Mouse (Mus musculus): ENCODE measurements at regions not wholly inside any gene's neighbourhood (a gene's known extent, or its start where the extent isn't known, plus 50 kb on each side); places are given as distances from the start of the nearest gene placed in this dataset.

GRCm38 (mm10) chr14:79869325-79869724 is 98.2 kb upstream of the Pcdh8 start:
- no peak for DNase-seq (ENCODE audit: low read depth, low spot score)
- Histone ChIP-seq H3K27ac (ENCODE audit: control insufficient read depth, low read depth, low read length) (no peak overlapping the region), H3K9ac (ENCODE audit: control insufficient read depth, low read depth, low read length, poor library complexity, severe bottlenecking) (no peak overlapping the region), H3K9me3 (replicated peaks; ENCODE audit: insufficient read depth, low read length) (no peaks in the 10 kb centered on the region), H3K4me3 (ENCODE audit: control insufficient read depth in 1 of 2, insufficient read depth in 1 of 2, low read depth in 2 of 2, low read length in 2 of 2) (no peak overlapping the region), H3K27me3 (ENCODE audit: control insufficient read depth in 1 of 2, insufficient read depth in 2 of 2, low read length in 2 of 2) (no peaks in the 10 kb centered on the region), H3K79me2 (ENCODE audit: control insufficient read depth, insufficient read depth, low read length, poor library complexity) (no peaks in the 10 kb centered on the region), H3K36me3 (ENCODE audit: control insufficient read depth in 1 of 2, insufficient read depth in 2 of 2, low read length in 2 of 2) (no peaks in the 10 kb centered on the region), H3K4me1 (ENCODE audit: control insufficient read depth in 1 of 2, insufficient read depth in 2 of 2, low read length in 2 of 2) (no peaks in the 10 kb centered on the region)
- TF ChIP-seq CTCF (IDR thresholded peaks at IDR 0.05 in 2 of 3, conservative IDR thresholded peaks at IDR 0.05 in 1 of 3; ENCODE audit: control insufficient read depth in 1 of 3, insufficient read depth in 1 of 3, low read depth in 2 of 3, low read length in 3 of 3, poor library complexity in 1 of 3, severe bottlenecking in 1 of 3) (no peak), ETS1 (IDR thresholded peaks at IDR 0.05; ENCODE audit: low read depth, low read length) (no peak), MXI1 (IDR thresholded peaks at IDR 0.05; ENCODE audit: low read depth, low read length) (no peak), SMC3 (IDR thresholded peaks at IDR 0.05; ENCODE audit: low read depth, low read length) (no peak), USF1 (IDR thresholded peaks at IDR 0.05; ENCODE audit: low read depth, low read length) (no peak), TAL1 (IDR thresholded peaks at IDR 0.05; ENCODE audit: low read length) (no peak), TCF12 (IDR thresholded peaks at IDR 0.05; ENCODE audit: low read depth, low read length) (no peak), ZMIZ1 (IDR thresholded peaks at IDR 0.05; ENCODE audit: low read depth, low read length) (no peak), SIN3A (IDR thresholded peaks at IDR 0.05; ENCODE audit: low read length) (no peak), MYB (IDR thresholded peaks at IDR 0.05; ENCODE audit: low read depth, low read length) (no peak), POLR2A (IDR thresholded peaks at IDR 0.05; ENCODE audit: control insufficient read depth in 1 of 2, insufficient read depth in 1 of 2, low read depth in 1 of 2, low read length in 2 of 2, poor library complexity in 1 of 2) (no peak), NELFE (IDR thresholded peaks at IDR 0.05; ENCODE audit: low read depth, low read length) (no peak), MEF2A (IDR thresholded peaks at IDR 0.05; ENCODE audit: extremely low read depth, insufficient replicate concordance, low read depth, low read length, poor library complexity, severe bottlenecking) (no peak)

GRCm38 (mm10) chr14:79856245-79856644 is 85.1 kb upstream of the Pcdh8 start:
- no peak for DNase-seq (ENCODE audit: low read depth, low spot score)
- no peak for TF ChIP-seq ZKSCAN1 (IDR thresholded peaks at IDR 0.05; ENCODE audit: low read depth, low read length)
- TF ChIP-seq GATA1 (IDR thresholded peaks at IDR 0.05; ENCODE audit: low read depth, low read length) = no peak
- TF ChIP-seq CTCF (IDR thresholded peaks at IDR 0.05 in 2 of 3, conservative IDR thresholded peaks at IDR 0.05 in 1 of 3; ENCODE audit: control insufficient read depth in 1 of 3, insufficient read depth in 1 of 3, low read depth in 2 of 3, low read length in 3 of 3, poor library complexity in 1 of 3, severe bottlenecking in 1 of 3) = no peak
- TF ChIP-seq SIN3A (IDR thresholded peaks at IDR 0.05; ENCODE audit: low read length) = no peak
- TF ChIP-seq E2F4 (IDR thresholded peaks at IDR 0.05; ENCODE audit: borderline replicate concordance, low read depth, low read length) = no peak
- no peak for TF ChIP-seq MYC (IDR thresholded peaks at IDR 0.05; ENCODE audit: low read depth, low read length)
- TF ChIP-seq CHD2 (IDR thresholded peaks at IDR 0.05; ENCODE audit: low read length) = no peak
- TF ChIP-seq CHD1 (IDR thresholded peaks at IDR 0.05; ENCODE audit: low read depth, low read length) = no peak
- no peak for TF ChIP-seq MXI1 (IDR thresholded peaks at IDR 0.05; ENCODE audit: low read depth, low read length)
- no peak for TF ChIP-seq JUND (IDR thresholded peaks at IDR 0.05; ENCODE audit: low read depth, low read length)
- no peaks in the 10 kb centered on the region for H3K9me3 ChIP-seq (replicated peaks; ENCODE audit: insufficient read depth, low read length)
- H3K79me2 ChIP-seq (ENCODE audit: control insufficient read depth, insufficient read depth, low read length, poor library complexity) = no peaks in the 10 kb centered on the region
- no peak overlapping the region for H3K9ac ChIP-seq (ENCODE audit: control insufficient read depth, low read depth, low read length, poor library complexity, severe bottlenecking)
- H3K4me1 ChIP-seq (ENCODE audit: control insufficient read depth in 1 of 2, insufficient read depth in 2 of 2, low read length in 2 of 2) = no peaks in the 10 kb centered on the region
- no peaks in the 10 kb centered on the region for H3K36me3 ChIP-seq (ENCODE audit: control insufficient read depth in 1 of 2, insufficient read depth in 2 of 2, low read length in 2 of 2)
- no peak overlapping the region for H3K27ac ChIP-seq (ENCODE audit: control insufficient read depth, low read depth, low read length)
- H3K27me3 ChIP-seq (ENCODE audit: control insufficient read depth in 1 of 2, insufficient read depth in 2 of 2, low read length in 2 of 2) = no peaks in the 10 kb centered on the region
- H3K4me3 ChIP-seq (ENCODE audit: control insufficient read depth in 1 of 2, insufficient read depth in 1 of 2, low read depth in 2 of 2, low read length in 2 of 2) = no peak overlapping the region
